Mouse (Mus musculus) embryo, embryonic 11.5 days (tissue): Measurements from ENCODE around the gene Mapk1.

Source experiments
- DNase-seq: peaks from one replicate; pipeline ENCODE4 v3.0.0-alpha.2; 2012; ENCODE audit warnings: low read depth, low spot score

Mapk1 gene

DNA sequence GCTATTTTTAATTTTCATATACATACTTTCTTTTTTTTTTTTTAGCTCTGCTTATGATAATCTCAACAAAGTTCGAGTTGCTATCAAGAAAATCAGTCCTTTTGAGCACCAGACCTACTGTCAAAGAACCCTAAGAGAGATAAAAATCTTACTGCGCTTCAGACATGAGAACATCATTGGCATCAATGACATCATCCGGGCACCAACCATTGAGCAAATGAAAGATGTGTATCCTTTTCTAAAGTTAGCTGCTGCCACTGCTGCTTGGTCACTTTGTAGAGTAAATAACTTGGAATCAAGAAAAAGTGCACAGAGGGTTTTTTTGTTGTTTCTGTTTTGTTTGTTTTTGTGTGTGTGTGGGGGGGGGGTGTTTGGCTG lies 32.7 kb downstream of the Mapk1 start:
- no peak for DNase-seq

DNA sequence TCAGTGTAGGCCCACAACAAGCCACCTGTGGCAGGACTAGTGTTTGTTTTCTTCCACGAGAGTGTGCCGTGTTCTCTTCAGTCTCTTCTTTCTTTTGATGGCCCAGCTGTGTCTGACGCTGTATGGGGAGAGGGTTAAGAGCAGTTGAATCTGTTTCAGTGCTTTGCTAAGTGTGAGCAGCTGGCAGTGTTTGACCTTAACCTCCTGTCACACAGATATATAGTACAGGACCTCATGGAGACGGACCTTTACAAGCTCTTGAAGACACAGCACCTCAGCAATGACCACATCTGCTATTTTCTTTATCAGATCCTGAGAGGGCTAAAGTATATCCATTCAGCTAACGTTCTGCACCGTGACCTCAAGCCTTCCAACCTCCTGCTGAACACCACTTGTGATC lies 34.9 kb downstream of the Mapk1 start:
- no peak for DNase-seq

DNA sequence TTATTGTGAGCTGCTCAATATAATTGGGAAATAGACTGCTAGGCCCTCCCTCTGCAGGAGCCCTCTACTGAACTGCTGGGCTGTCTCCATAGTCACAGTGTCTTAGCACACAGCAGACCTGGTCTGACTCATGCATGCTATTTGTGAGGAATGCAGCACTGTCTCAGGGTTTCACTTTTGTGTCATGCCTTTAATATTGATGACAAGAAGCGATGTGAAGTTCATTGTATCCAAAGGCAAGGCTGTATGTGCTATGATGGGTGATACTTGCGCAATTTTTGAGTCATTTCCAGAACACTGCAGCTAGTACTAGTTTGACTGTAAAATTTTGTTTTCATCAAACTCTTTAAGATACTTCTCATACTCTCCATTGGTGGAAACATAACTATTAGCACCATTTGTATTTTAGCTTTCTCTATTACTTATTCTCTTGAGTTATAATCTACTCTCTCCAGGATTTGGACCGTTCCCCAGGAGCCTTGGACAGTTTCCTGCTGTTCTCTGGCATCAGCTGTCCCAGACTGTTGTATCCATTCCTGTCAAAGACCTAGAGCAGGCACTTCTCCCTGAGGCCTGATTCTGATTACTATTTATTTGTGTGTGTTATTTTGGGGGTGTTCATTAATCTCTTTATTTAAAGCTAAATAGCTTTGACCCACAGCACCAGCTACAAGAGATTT lies 41.4 kb downstream of the Mapk1 start:
- DNase-seq: no peak

DNA sequence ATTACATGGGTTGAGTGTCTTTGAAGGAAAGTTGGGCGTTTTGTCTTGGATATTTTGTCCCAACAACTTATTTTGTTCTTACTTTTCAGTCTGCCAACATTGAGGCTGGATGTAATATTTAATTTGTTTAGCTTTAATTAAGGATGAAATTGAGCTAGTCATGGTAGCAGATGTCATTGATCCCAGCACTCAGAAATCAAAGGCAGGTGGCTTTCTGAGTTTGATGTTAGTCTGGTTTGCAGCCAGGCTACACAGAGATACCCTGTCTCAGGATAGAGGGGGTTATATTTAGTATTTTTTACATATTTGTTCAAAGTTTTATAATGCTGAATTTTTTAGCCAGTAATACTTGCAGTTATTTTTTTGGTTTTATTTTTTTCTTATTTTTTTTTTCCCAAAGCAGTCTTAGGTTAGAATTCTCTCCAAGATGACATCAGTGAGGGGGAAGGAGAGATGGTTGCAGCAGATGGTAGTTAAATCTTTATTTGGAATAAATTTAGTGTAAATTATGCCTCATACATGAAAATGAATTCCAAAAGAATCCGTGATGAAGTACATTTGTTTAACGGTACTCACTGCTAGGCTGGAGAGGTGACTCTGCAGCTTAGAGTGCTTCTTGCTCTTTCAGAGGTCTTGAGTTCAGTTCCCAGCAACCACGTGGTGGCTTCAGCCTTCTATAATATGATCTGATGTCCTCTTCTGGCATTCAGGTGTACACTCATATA lies 47.0 kb downstream of the Mapk1 start:
- DNase-seq: no peak

DNA sequence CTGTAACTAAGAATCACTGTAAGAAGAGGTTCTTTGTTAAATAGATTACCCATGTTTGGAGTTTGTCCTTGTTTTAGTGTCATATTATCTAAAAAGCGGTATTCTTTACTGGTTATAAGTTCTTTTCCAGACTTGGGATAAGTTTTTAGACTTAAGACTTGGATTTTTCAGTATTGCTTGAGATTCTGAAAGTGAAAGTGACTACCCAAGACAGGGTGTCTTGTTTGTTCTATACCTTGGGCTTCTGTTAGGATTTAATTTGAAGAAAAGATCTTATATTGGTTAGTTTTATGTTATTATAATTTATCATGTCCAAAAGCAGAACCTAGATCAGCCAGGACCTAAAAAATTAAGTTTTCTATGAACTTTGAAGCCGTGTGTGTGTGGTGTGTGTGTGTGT lies 50.6 kb downstream of the Mapk1 start:
- no peak for DNase-seq

DNA sequence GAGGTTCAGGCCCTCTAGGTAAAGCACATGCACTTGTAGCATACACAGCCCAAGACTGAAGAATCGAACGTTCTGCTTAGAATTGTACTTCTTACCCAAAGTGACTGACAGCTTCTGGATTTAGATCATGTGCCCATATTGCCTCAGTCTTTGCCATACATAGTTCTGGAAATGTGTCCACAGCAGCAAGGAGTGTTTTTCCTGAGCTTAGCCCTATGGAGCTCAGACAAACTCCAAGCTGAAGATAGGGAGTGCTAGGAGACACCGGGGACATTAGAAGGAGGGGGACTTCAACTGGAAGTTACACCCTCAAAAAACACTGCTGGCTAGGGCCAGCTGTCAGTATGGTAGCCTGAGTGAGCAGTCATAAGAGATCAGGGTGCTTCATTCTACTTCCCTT lies 57.5 kb downstream of the Mapk1 start:
- DNase-seq: no peak

DNA sequence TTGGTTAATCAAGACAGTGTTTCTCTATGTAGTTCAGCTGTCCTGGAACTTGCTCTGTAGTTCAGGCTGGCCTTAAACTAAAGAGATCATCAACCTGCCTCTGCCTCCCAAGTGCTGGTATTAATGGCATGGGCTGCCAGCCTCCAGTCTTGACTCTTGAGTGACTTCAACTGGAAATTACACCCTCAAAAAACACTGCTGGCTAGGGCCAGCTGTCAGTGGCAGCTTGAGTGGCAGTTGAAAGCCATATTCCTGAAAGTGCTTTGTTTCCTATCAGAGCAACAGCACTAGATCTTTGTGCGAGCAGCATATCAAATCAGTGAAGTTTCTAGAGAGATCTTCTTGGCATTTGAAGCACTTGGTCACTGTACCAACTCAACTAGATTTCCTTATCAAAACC lies 58.2 kb downstream of the Mapk1 start:
- no peak for DNase-seq

DNA sequence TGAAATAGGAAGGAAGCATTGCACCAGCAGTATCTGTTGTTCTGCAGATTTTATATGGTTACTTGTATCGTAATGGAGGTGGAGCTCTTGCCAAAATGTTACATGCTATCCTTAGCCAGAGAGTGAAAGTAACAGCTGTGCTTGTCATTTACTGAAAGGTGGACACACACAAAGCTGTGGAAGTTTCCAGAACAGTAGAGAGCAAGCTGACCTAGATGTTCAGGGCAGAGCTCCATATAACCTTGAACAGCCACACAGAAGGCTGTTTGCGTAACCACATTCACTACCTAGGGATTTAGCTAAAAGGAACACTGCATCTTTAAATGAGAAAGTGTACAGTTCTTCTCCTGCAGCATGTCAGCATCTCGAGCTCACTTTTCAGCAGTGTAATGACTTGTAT lies 61.1 kb downstream of the Mapk1 start:
- DNase-seq: no peak

DNA sequence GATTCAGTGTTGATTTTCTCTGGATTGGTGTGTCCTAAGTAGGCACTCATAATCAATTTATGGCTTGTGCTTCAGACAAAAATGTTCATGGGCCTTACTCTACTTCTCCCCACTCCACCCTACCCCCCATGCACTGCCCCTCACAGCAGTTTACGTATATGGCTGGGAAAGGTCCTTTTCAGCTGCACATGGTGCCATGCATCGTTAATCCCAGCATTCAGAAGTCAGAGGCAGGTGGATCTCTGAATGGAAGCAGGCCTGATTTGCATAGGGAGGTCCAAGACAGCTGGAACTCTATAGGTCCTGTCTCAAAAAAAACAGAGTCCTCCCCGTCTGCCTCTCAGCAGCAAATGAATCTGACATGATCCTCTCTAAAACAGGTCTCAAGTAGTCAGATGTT lies 62.1 kb downstream of the Mapk1 start:
- DNase-seq: no peak

DNA sequence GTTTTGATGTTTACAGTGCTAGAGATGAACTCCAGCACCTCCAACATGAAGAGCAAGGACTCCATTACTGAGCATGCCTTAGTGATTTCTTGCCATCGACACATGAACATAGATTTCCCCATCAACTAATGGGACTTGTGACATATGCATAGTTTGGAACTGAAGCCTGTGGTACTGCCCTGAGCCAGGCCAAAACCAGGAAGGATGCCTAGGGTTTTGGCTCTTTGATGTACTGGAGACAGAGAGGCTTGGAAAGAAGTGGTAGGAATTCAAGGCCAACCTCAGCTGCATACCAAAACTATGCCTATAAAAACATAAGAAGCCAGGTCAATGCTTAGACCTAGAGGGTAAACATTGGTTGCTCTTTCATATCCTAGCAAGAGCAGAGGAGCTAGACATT lies 66.7 kb downstream of the Mapk1 start:
- DNase-seq: no peak

DNA sequence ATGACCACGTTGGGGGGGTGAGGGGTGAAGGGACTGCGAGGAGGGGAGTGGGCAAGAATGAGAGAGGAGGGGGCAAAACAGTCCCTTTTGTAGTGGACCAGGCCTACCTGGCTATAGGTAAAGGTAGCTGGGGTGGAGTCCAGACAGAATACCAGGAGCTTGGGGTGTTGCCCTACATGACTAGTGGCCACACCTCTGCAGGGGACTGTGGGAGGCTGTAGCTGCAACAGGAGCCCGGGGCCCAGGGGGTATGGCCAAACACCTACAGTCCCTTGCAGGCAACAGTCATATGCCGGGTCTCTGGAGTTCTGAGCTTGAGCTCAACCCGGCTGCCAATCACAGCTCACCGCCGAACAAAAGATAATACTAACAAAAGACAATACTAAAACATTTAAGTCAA lies 68.9 kb downstream of the Mapk1 start:
- no peak for DNase-seq

DNA sequence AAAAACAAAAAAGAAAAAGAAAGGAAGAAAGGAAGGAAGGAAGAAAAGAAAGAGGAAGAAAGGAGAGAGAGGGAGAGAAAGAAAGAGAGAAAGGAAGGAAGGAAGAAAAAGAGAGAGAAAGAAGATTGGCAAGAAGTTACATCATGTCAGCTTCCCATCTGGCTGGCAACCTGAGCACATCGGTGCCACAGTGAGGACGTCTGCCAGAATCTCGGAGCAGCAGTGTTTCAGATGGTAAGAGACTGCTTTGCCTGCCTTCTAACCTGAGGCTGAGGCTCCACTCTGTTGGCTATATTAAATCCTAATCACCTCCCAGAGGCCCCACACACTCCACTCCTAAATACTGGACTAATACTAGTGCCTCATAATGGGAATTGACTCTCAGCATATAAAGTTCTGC lies 70.7 kb downstream of the Mapk1 start:
- DNase-seq: no peak

DNA sequence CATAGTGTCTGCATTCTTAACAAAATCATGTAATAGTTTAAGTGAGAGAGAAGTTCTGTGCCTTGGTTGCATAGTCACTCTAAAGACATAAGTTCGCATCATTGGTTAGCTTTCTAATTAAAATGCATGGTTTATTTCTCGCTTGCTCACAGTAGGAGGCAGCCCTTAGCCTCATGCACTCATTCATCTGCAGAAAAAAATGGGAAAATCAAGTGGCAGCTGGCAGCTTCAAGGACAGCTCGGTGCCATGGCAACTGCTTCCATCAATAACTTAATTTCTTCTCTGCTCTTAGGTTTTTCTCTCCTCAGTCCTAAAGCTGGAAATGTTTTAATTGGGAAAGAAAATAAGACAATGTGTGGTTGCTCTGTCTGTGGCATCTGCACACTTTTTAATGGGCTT lies 72.4 kb downstream of the Mapk1 start:
- DNase-seq: no peak

DNA sequence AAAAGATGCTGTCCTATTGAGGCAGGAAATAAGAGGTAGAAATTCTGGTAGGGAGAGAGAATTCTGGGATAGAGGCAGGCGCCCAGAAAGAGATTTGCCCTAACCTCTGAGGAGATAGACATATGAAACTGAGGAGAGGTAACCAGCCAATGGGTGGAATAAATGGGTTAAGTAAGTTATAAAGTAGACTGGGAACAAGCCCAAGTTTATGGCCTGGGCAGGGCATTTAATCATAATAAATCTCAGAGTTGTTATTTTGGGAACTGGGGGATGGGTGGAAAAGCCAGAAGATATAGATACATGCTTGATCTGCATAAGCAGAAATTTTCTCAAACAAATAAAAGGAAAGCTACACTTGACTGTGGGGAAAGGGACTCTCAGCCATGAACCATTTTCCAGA lies 79.2 kb downstream of the Mapk1 start:
- no peak for DNase-seq

DNA sequence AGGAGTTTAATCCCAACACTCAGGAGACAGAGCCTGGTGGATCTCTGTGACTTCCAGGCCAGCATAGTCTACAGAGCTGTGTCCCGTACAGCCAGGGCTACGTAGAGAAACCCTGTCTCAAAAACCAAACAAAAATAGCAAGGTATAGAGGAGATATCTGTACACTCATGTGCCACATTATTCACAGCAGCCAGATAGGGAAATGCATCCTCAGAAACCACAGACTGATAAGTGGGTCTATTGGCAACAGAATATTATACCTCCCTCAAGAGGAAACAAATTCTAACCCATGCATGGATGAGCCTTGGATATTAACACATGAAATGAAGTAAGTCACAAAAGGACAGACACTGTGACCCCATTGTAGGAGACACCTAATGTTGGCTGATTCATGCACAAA lies 84.4 kb downstream of the Mapk1 start:
- no peak for DNase-seq

DNA sequence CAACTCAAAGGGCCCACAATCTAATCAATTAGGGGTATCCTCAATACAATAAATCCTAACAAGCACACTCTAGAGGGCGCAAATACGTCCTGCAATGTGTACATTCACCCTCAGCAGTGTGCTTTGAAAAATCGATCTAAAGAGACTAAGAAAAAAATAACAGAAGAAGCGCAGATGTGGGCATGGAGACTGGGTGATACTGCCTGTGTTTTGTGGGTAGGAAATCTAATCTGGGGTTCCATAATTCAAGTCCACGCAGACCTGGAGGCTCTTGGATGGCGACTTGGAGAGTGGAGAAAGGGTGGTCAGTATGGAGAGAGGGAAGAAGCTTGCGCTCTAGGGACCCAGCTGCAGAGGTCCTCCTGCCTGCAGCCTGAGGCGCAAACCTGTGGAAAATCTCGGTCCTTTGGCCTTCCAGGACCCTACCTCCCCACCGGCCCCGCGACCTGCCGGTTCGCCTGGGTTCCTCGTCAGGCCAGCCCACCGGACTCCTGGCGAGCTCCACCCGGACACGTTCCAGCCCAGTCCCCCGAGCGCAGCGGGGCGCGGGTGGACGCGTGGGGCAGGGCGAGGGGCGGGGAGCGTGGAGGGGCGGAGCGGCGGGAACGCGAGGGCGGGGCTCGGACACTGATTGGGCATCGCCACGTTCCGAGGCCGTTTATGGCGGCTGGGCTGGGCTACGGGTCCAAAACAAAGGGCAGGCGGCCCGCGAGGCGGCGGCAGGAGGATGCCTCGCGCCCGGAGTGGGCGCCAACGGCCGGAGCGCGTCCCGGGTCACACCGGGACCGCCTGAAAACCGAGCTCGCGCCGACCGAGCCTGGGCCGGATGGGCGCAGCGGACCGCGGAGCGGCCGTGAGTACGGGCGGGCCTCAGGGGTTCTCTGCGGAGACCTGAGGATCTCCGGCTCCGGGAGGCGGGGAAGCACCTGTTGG lies 86.6 kb downstream of the Mapk1 start, which contains the start of gene Ypel1:
Gene Ypel1, plus strand, starts transcription at position 186 of the 933 bp plus-strand sequence.
- DNase-seq: peak; percentile 72

DNA sequence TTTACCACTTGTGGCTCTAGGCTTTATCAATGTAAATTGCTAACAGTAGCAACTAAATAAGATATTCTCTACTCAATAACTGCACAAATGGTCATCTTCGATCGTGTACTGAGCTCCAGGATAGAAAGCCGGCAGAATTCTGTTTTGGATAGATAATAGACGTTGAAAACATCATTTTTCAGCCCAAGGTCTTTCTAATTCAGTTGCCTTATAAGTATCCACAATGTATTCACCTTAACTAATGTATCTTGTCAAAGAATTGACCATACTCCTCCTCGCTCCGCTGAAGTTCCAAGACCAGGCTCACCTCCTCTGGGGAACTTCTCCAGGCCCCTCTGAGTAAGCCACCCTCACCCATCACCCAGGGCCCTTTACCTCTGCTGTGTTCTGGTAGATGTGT lies 87.5 kb downstream of the Mapk1 start:
- DNase-seq: no peak

DNA sequence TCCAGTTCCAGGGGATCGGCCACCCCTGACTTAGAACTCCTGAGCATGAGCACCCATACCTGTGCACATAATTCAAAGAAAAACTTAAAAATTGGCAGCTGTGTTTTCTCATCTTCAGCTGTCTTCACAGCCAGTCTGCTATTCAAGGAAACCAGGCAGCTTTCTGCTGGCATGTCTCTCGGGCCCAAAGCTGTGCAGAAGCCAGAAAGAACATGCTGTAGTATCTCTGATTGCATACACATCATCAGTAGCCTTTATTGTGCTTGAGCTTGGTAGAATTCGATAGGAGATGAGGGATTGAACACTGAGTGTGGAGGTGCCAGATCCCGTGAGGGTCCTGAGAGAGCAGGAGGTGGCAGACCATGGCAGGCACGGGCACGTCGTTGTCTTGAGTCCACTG lies 89.8 kb downstream of the Mapk1 start:
- no peak for DNase-seq

DNA sequence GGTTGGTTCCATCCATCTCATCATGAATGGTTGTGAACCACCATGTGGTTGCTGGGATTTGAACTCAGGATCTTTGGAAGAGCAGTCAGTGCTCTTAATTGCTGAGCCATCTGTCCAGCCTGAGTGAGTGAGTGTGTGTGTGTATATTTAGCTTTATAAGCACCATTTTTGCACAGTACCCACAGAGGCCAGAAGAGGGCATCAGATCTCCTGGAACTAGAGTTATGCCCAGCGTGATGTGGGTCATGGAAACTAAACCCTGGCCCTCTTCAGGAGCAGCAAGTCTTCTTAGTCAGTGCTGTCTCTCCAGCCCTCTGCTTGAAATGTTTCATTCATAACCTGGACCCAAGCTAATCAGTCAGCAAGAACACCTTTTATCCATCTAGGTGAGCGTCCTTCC lies 93.1 kb downstream of the Mapk1 start:
- DNase-seq: no peak

DNA sequence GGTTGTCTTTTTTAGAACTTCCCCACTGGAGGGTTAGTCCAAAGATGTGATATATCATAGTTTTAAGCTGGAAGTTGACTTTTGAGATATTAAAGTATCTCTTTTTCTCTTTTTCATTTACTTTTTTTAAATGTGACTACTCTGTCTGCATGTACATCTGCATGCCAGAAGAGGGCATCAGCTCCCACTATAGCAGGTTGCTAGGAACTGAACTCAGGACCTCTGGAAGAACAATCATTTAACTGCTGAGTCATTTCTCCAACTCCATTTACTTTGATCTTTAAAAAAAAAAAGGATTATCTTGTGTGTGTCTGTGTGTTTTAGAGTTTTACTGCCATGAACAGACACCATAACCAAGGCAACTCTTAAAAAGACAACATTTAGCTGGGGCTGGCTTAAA lies 93.7 kb downstream of the Mapk1 start:
- no peak for DNase-seq

DNA sequence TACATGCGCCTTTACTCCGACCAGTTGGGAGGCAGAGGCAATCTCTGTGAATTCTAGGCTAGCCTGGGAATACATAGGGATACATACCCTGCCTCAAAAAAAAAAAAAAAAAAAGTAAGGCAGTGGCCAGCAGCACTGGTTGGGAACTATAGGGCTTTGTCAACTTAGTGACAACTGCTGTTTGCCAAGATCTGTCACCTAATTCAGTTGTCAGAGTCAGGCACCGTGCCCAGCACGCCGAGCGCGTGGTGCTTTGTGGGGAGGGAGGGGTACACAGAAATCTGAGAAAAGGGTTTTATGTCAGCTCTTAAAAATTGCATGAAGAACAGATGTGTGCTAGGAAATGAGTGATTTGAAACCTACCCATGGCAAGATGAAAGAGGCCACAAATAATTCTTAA lies 94.9 kb downstream of the Mapk1 start:
- DNase-seq: no peak

DNA sequence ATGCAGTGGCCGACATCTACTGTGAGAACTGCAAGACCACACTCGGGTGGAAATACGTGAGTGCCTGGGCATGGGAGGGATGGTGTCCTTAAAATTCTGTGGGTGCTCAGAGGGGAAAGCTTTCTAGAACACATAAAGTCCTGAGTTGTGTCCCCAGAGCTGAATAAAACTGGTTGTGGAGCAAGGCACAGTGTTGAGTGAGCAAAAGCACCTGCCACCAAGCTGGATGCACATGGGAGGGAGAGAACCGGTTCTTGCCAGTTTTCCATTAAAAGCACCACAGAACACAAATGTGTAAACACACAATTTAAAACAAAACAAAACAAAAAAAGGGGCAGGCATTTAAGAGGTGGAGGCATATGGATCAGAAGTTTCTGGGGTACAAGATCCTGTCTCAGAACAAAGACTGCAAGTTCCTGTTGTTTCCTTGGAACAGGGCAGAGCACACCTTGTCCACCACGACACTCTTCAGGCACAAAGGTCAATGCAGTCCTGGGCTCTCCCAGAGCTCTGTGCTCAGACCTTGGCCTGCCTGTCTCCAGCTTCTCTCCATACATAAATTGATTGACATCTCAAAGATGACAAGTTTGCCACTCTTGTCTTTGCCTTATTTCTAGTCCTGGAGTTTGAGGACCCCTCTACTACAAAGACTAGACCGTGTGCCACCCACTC lies 99.1 kb downstream of the Mapk1 start:
- DNase-seq: no peak
